Mouse (Mus musculus) CH12.LX (cell line): ENCODE data around the gene Dtymk. TPM values are rescaled to one million over a fixed set of nuclear protein-coding genes. Genes with fewer than 3 reads are reported as not detected.
A peak's percentile ranks its signal among the peaks of the same experiment; 100 is the strongest.

Experiments
- DNase-seq: peaks from one replicate; pipeline ENCODE4 v3.0.0-alpha.2; 2013; ENCODE audit errors: extremely low read depth
- H3K27ac ChIP-seq: 2 replicates; pipeline ENCODE4 v1.5.1; 2012; ENCODE audit warnings: low read depth, mild to moderate bottlenecking, control low read depth, moderate library complexity; ENCODE audit not compliant: insufficient read depth
- H3K27me3 ChIP-seq: replicated peaks from 2 replicates; pipeline ENCODE3; 2012; ENCODE audit warnings: inconsistent platforms
- H3K36me3 ChIP-seq, 2 experiments: replicated peaks in 1 of 2; 2 replicates each; pipeline versions ENCODE3 to v1.6.1; 2012; ENCODE audit warnings: inconsistent platforms in 1 of 2, low read length in 1 of 2, mild to moderate bottlenecking in 1 of 2, mixed read lengths in 1 of 2, moderate library complexity in 1 of 2; ENCODE audit not compliant: control insufficient read depth in 1 of 2, insufficient read depth in 1 of 2
- H3K4me1 ChIP-seq, 2 experiments: 2 replicates each; pipeline ENCODE4 v1.6.1; 2012; ENCODE audit warnings: inconsistent platforms in 1 of 2, moderate library complexity in 1 of 2; ENCODE audit not compliant: insufficient read depth in 2 of 2, control insufficient read depth in 1 of 2
- H3K4me2 ChIP-seq: 2 replicates; pipeline ENCODE4 v1.6.1; 2012; ENCODE audit warnings: low read depth, mild to moderate bottlenecking, control low read depth; ENCODE audit not compliant: poor library complexity, insufficient read depth, severe bottlenecking
- H3K4me3 ChIP-seq, 3 experiments: fragments of 150-350 bp in 1 of 3; sonication (generic) in 1 of 3; replicated peaks in 1 of 3; 2 replicates each; pipeline versions ENCODE3 to v1.5.1; 2011 to 2012; ENCODE audit warnings: low read depth in 2 of 3, low read length in 2 of 3, mild to moderate bottlenecking in 2 of 3, moderate library complexity in 2 of 3, control low read depth in 1 of 3, improper control_type of control experiment in 1 of 3, inconsistent platforms in 1 of 3, mixed read lengths in 1 of 3; ENCODE audit not compliant: poor library complexity in 1 of 3
- H3K79me2 ChIP-seq: replicated peaks from 2 replicates; pipeline ENCODE4 v1.6.1; 2012; ENCODE audit warnings: mild to moderate bottlenecking, moderate library complexity; ENCODE audit not compliant: control insufficient read depth, poor library complexity, insufficient read depth, severe bottlenecking; ENCODE audit errors: extremely low read depth
- H3K9ac ChIP-seq: 2 replicates; pipeline ENCODE4 v1.6.1; 2012; ENCODE audit warnings: low read depth, mild to moderate bottlenecking, control low read depth, moderate library complexity; ENCODE audit not compliant: insufficient read depth
- H3K9me3 ChIP-seq: replicated peaks from 2 replicates; pipeline ENCODE3; 2012; ENCODE audit warnings: low read length, inconsistent platforms, mixed read lengths
- BHLHE40 ChIP-seq: IDR thresholded peaks from 2 replicates; pipeline ENCODE4 v1.6.1; 2011; ENCODE audit warnings: mild to moderate bottlenecking, low read depth, low read length, improper control_type of control experiment
- CTCF ChIP-seq, 2 experiments: IDR thresholded peaks in 1 of 2; conservative IDR thresholded peaks in 1 of 2; 2 replicates each; pipeline ENCODE4 v1.5.1; 2011 to 2012; ENCODE audit warnings: low read depth in 2 of 2, low read length in 2 of 2, improper control_type of control experiment in 1 of 2, inconsistent platforms in 1 of 2, mild to moderate bottlenecking in 1 of 2, moderate library complexity in 1 of 2
- E2F4 ChIP-seq: IDR thresholded peaks from 2 replicates; pipeline ENCODE4 v1.6.1; 2011; ENCODE audit warnings: low read depth, low read length, improper control_type of control experiment; ENCODE audit not compliant: insufficient replicate concordance
- ELF1 ChIP-seq: IDR thresholded peaks from 2 replicates; pipeline ENCODE4 v1.6.1; 2014; ENCODE audit warnings: low read depth, mild to moderate bottlenecking, inconsistent platforms, low read length, improper control_type of control experiment
- EP300 ChIP-seq: IDR thresholded peaks from 2 replicates; pipeline ENCODE4 v1.6.1; 2011; ENCODE audit warnings: low read length, improper control_type of control experiment
- ETS1 ChIP-seq: conservative IDR thresholded peaks from 2 replicates; pipeline ENCODE4 v1.6.1; 2012; ENCODE audit warnings: low read depth, mild to moderate bottlenecking, inconsistent platforms, low read length, improper control_type of control experiment, moderate library complexity
- GABPA ChIP-seq: IDR thresholded peaks from 2 replicates; pipeline ENCODE4 v1.6.1; 2012; ENCODE audit warnings: low read depth, low read length, improper control_type of control experiment, inconsistent platforms; ENCODE audit not compliant: insufficient replicate concordance
- IRF4 ChIP-seq: IDR thresholded peaks from 2 replicates; pipeline ENCODE4 v1.6.1; 2014; ENCODE audit warnings: low read depth, mild to moderate bottlenecking, inconsistent platforms, low read length, improper control_type of control experiment
- JUN ChIP-seq: IDR thresholded peaks from 2 replicates; pipeline ENCODE4 v1.6.1; 2011; ENCODE audit warnings: low read depth, mild to moderate bottlenecking, low read length, improper control_type of control experiment, moderate library complexity; ENCODE audit not compliant: insufficient read depth
- JUND ChIP-seq: conservative IDR thresholded peaks from 2 replicates; pipeline ENCODE4 v1.6.1; 2011; ENCODE audit warnings: low read depth, low read length, improper control_type of control experiment
- KAT2A ChIP-seq: IDR thresholded peaks from 2 replicates; pipeline ENCODE4 v1.6.1; 2012; ENCODE audit warnings: low read length, improper control_type of control experiment, inconsistent platforms; ENCODE audit not compliant: insufficient replicate concordance
- MAFK ChIP-seq: IDR thresholded peaks from 2 replicates; pipeline ENCODE4 v1.6.1; 2011; ENCODE audit warnings: low read length, improper control_type of control experiment; ENCODE audit not compliant: insufficient replicate concordance
- MXI1 ChIP-seq: IDR thresholded peaks from 2 replicates; pipeline ENCODE4 v1.6.1; 2011; ENCODE audit warnings: mild to moderate bottlenecking, low read depth, low read length, improper control_type of control experiment
- MYC ChIP-seq: IDR thresholded peaks from 2 replicates; pipeline ENCODE4 v1.6.1; 2011; ENCODE audit warnings: low read depth, mild to moderate bottlenecking, improper control_type of control experiment, low read length
- NELFE ChIP-seq: IDR thresholded peaks from 2 replicates; pipeline ENCODE4 v1.6.1; 2011; ENCODE audit warnings: low read depth, low read length, improper control_type of control experiment
- PAX5 ChIP-seq: IDR thresholded peaks from 2 replicates; pipeline ENCODE4 v1.6.1; 2012; ENCODE audit warnings: low read length, inconsistent platforms, mixed read lengths
- POLR2A ChIP-seq: IDR thresholded peaks from 2 replicates; pipeline ENCODE4 v1.6.1; 2011; ENCODE audit warnings: low read depth, mild to moderate bottlenecking, improper control_type of control experiment, low read length
- POLR2AphosphoS2 ChIP-seq: IDR thresholded peaks from 2 replicates; pipeline ENCODE4 v1.6.1; 2011; ENCODE audit warnings: low read depth, low read length, improper control_type of control experiment
- RAD21 ChIP-seq: IDR thresholded peaks from 2 replicates; pipeline ENCODE4 v1.6.1; 2011; ENCODE audit warnings: low read depth, mild to moderate bottlenecking, low read length, improper control_type of control experiment, moderate library complexity
- RCOR1 ChIP-seq: conservative IDR thresholded peaks from 2 replicates; pipeline ENCODE4 v1.6.1; 2012; ENCODE audit warnings: low read depth, mild to moderate bottlenecking, inconsistent platforms, low read length, improper control_type of control experiment
- SIN3A ChIP-seq: IDR thresholded peaks from 2 replicates; pipeline ENCODE4 v1.6.1; 2012; ENCODE audit warnings: low read length, improper control_type of control experiment, inconsistent platforms
- SMC3 ChIP-seq: IDR thresholded peaks from 2 replicates; pipeline ENCODE4 v1.6.1; 2011; ENCODE audit warnings: low read depth, low read length, improper control_type of control experiment
- TBP ChIP-seq: conservative IDR thresholded peaks from 2 replicates; pipeline ENCODE4 v1.6.1; 2011; ENCODE audit warnings: low read depth, low read length, improper control_type of control experiment
- TCF12 ChIP-seq: IDR thresholded peaks from 2 replicates; pipeline ENCODE4 v1.6.1; 2014; ENCODE audit warnings: low read depth, mild to moderate bottlenecking, inconsistent platforms, low read length, improper control_type of control experiment
- UBTF ChIP-seq: IDR thresholded peaks from 2 replicates; pipeline ENCODE4 v1.6.1; 2012; ENCODE audit warnings: low read depth, mild to moderate bottlenecking, inconsistent platforms, low read length, improper control_type of control experiment, moderate library complexity
- USF1 ChIP-seq: IDR thresholded peaks from 2 replicates; pipeline ENCODE4 v1.6.1; 2014; ENCODE audit warnings: low read depth, mild to moderate bottlenecking, inconsistent platforms, low read length, improper control_type of control experiment
- USF2 ChIP-seq: conservative IDR thresholded peaks from 2 replicates; pipeline ENCODE4 v1.6.1; 2011; ENCODE audit warnings: low read depth, low read length, improper control_type of control experiment
- ZC3H11A ChIP-seq: IDR thresholded peaks from 2 replicates; pipeline ENCODE4 v1.6.1; 2012; ENCODE audit warnings: low read depth, mild to moderate bottlenecking, inconsistent platforms, low read length, improper control_type of control experiment
- ZKSCAN1 ChIP-seq: IDR thresholded peaks from 2 replicates; pipeline ENCODE4 v1.6.1; 2012; ENCODE audit warnings: low read depth, inconsistent platforms, low read length, improper control_type of control experiment, borderline replicate concordance
- ZMIZ1 ChIP-seq: IDR thresholded peaks from 2 replicates; pipeline ENCODE4 v1.6.1; 2012; ENCODE audit warnings: low read depth, mild to moderate bottlenecking, inconsistent platforms, low read length, improper control_type of control experiment
- ZNF384 ChIP-seq: IDR thresholded peaks from 2 replicates; pipeline ENCODE4 v1.6.1; 2012; ENCODE audit warnings: low read depth, low read length, improper control_type of control experiment, inconsistent platforms
- dilution Hi-C: fragments of 300-500 bp; cut with MboI; formaldehyde crosslinking; loops from 2 replicates; pipeline ENCODE4 v1.14.3; 2020; ENCODE audit warnings: low sequenced_read_pairs; ENCODE audit not compliant: extremely low pct_unique_long_range_greater_than_20kb, extremely low pct_ligation_motif_present
- in situ Hi-C: fragments of 300-500 bp; cut with MboI; formaldehyde crosslinking; loops from 3 replicates; pipeline ENCODE4 v1.14.3; 2019; ENCODE audit warnings: low sequenced_read_pairs, low pct_ligation_motif_present, low pct_unique_long_range_greater_than_20kb, mixed read lengths
- polyA plus RNA-seq: library from polyadenylated mRNA; unstranded; fragments of >175 nt; gene quantifications from 2 replicates; pipeline ENCODE4 v1.2.1, GENCODE M21; 2012; ENCODE audit warnings: low read depth; ENCODE audit not compliant: insufficient read length
- total RNA-seq, 2 experiments: library from RNA; depleted of rRNA; stranded (reverse); fragments of 300-350 nt in 1 of 2; fragments of >200 nt in 1 of 2; gene quantifications; 2 replicates each; pipeline ENCODE4 v1.2.3; 2012 to 2014

The Dtymk gene
- total and polyA plus RNA-seq, 3 experiments, result 168 to 286 (median 196) TPM

DNA sequence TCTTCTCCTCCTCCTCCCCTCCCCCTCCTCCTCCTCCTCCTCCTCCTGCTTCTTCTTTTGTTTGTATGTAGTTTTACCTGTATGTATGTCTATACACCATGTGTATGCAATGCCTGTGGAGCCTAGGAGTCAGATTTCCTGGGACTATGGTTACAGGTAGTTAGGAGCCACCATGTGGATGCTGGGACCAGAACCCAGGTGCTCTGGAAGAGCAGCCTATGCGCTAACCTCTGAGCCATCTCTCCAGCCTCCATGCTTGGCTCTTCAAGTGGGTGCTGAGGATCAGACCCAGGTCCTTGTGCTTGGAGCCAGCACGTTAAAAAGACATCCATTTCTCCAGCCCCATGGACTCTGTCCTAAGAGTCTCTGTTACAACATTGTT is 34.8 kb upstream of the Dtymk start:
- Histone ChIP-seq H3K27me3 (no peaks in the 10 kb centered on the region), H3K4me2 (no peak overlapping the region), H3K79me2 (no peaks in the 10 kb centered on the region), H3K4me3 (no peak overlapping the region), H3K9me3 (no peaks in the 10 kb centered on the region), H3K27ac (no peak overlapping the region), H3K9ac (no peak overlapping the region), H3K4me1 (peaks cover 0 to 6% of the 10 kb centered on the region in 2 experiments; a peak in 2 of 4 replicates), H3K36me3 (peaks cover 16 to 39% of the 10 kb centered on the region in 2 experiments)
- dilution Hi-C loops, result no loop called here
- in situ Hi-C loops, result no loop called here
- DNase-seq, result no peak
- TF ChIP-seq SMC3, result no peak
- no peak for TF ChIP-seq ZMIZ1
- no peak for TF ChIP-seq SIN3A
- no peak for TF ChIP-seq TBP
- TF ChIP-seq KAT2A, result no peak
- TF ChIP-seq RAD21, result no peak
- TF ChIP-seq EP300, result no peak
- TF ChIP-seq NELFE, result no peak
- TF ChIP-seq ELF1, result no peak
- no peak for TF ChIP-seq PAX5
- no peak for TF ChIP-seq POLR2AphosphoS2
- TF ChIP-seq BHLHE40, result no peak
- no peak for TF ChIP-seq JUN
- no peak for TF ChIP-seq USF2

DNA sequence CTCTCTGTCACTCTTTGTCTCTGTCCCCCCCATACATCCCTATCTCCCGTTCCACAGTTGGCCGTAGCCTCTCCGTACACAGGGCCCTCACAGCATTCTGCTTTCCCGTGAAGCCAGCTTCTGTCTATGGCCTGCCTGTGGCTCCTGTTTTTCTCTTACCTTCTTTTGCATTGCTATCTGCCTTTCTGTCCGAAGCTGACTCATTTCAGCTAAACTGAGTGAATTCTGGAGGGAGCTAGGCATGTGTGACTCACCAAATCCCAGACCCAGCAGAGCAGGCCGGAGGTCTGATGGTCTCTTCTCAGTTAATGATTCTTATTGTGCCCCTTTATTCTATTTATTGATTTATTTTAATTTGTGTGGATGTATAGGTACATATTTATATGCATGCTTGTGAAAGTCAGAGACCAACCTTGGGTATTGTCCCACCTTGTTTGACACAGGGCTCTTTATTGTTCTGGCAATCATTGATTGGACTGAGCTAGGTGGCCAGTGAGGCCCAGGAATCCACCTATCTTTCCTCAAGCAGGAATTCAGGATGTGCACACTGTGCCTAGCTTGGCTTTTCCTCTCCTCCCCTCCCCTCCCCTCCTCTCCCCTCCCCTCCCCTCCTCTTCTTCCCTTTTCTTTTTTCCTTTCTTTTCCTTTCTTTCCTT is 34.3 kb upstream of the Dtymk start:
- H3K27me3 ChIP-seq, result no peaks in the 10 kb centered on the region
- no peaks in the 10 kb centered on the region for H3K9me3 ChIP-seq
- no peak for DNase-seq
- H3K27ac ChIP-seq, result no peak overlapping the region
- no peaks in the 10 kb centered on the region for H3K79me2 ChIP-seq
- no peak overlapping the region for H3K4me3 ChIP-seq
- dilution Hi-C loops, result no loop called here
- peaks cover 0 to 6% of the 10 kb centered on the region in 2 experiments; a peak in 2 of 4 replicates for H3K4me1 ChIP-seq
- H3K36me3 ChIP-seq, result peaks cover 16 to 39% of the 10 kb centered on the region in 2 experiments
- in situ Hi-C loops, result no loop called here
- H3K9ac ChIP-seq, result no peak overlapping the region; the same call in 1 of the 2 replicates
- peak overlapping the region; percentile 7; the same call in 1 of the 2 replicates for H3K4me2 ChIP-seq
- TF ChIP-seq TCF12 (no peak), MXI1 (no peak), GABPA (no peak), IRF4 (peak; percentile 95), SIN3A (no peak), TBP (no peak), RCOR1 (peak; percentile 64; the same call in 1 of the 2 replicates), POLR2AphosphoS2 (no peak), ZKSCAN1 (no peak), MAFK (no peak), MYC (no peak), ZMIZ1 (no peak), ZC3H11A (no peak), ZNF384 (no peak), JUND (peak; percentile 90), USF2 (no peak), CTCF (conservative IDR thresholded peaks at IDR 0.05 in 1 of 2, IDR thresholded peaks at IDR 0.05 in 1 of 2; ENCODE audit: low read depth in 2 of 2, low read length in 2 of 2) (no peak), E2F4 (no peak), BHLHE40 (peak; percentile 31; the same call in 1 of the 2 replicates), ETS1 (no peak), UBTF (no peak), RAD21 (no peak), POLR2A (no peak), USF1 (no peak), ELF1 (no peak), JUN (peak; percentile 88), KAT2A (no peak)
